Mouse (Mus musculus) midbrain, embryonic 13.5 days (tissue): ENCODE measurements around the gene Abat. TPM values are rescaled to one million over a fixed set of nuclear protein-coding genes. Genes with fewer than 3 reads are reported as not detected.
A peak's percentile ranks its signal among the peaks of the same experiment; 100 is the strongest.

Experiments used
- ATAC-seq: fragments of 200-750 bp; cut with Nextera tagmentation; 2 replicates; pipeline ENCODE4 v1.8.0; 2017; ENCODE audit warnings: mild to moderate bottlenecking, moderate TSS enrichment, moderate library complexity
- H3K27ac ChIP-seq: fragments of 300-500 bp; sonication (generic); 2 replicates; pipeline ENCODE4 v1.5.1; 2015; ENCODE audit warnings: inconsistent platforms, mild to moderate bottlenecking, moderate library complexity
- H3K27me3 ChIP-seq: fragments of 300-500 bp; sonication (generic); 2 replicates; pipeline ENCODE4 v1.6.1; 2015; ENCODE audit warnings: mild to moderate bottlenecking, inconsistent platforms
- H3K36me3 ChIP-seq: fragments of 300-500 bp; sonication (generic); 2 replicates; pipeline ENCODE4 v1.6.1; 2015; ENCODE audit warnings: mild to moderate bottlenecking, inconsistent platforms
- H3K4me1 ChIP-seq: fragments of 300-500 bp; sonication (generic); replicated peaks from 2 replicates; pipeline ENCODE4 v1.6.1; 2015; ENCODE audit warnings: inconsistent platforms
- H3K4me2 ChIP-seq: fragments of 300-500 bp; sonication (generic); replicated peaks from 2 replicates; pipeline ENCODE4 v1.6.1; 2015; ENCODE audit warnings: moderate library complexity, mild to moderate bottlenecking, inconsistent platforms
- H3K4me3 ChIP-seq: fragments of 300-500 bp; sonication (generic); replicated peaks from 2 replicates; pipeline ENCODE4 v1.5.1; 2015; ENCODE audit warnings: mild to moderate bottlenecking, inconsistent platforms
- H3K9ac ChIP-seq: fragments of 300-500 bp; sonication (generic); replicated peaks from 2 replicates; pipeline ENCODE4 v1.6.1; 2015; ENCODE audit warnings: mild to moderate bottlenecking, inconsistent platforms
- H3K9me3 ChIP-seq: fragments of 300-500 bp; sonication (generic); 2 replicates; pipeline ENCODE4 v1.6.1; 2016; ENCODE audit warnings: mild to moderate bottlenecking, inconsistent platforms
- WGBS: fragments of 180-500 bp; shearing (Covaris S2); methylation state at CpG from one replicate; pipeline ENCODE4 v1.1.7; 2015; 5-methylcytosine and 5-hydroxymethylcytosine counted together
- polyA plus RNA-seq: library from polyadenylated mRNA; unstranded; fragments of >200 nt; fragmentation: Nextera tagmentation; extraction: Ambion mirVana; gene quantifications from 2 replicates; pipeline ENCODE4 v1.2.1, GENCODE M21; 2015

The Abat gene
- polyA plus RNA-seq, 1 experiment from 2014 or later = 55.2 TPM

GRCm38 (mm10) chr16:8613039-8613438 is 99.8 kb downstream of the Abat start:
- ATAC-seq = no peak
- 83% methylated on average over 4 of the region's 4 CpGs for WGBS

GRCm38 (mm10) chr16:8613447-8613846 is 100.2 kb downstream of the Abat start:
- Histone ChIP-seq H3K27ac (no peak overlapping the region), H3K4me2 (no peak overlapping the region), H3K4me1 (no peaks in the 10 kb centered on the region), H3K9ac (no peak overlapping the region), H3K36me3 (peaks cover 63% of the 10 kb centered on the region), H3K9me3 (no peaks in the 10 kb centered on the region), H3K27me3 (no peaks in the 10 kb centered on the region), H3K4me3 (no peak overlapping the region)
- ATAC-seq = no peak
- 86% methylated on average over 3 of the region's 3 CpGs for WGBS

More at GRCm38 (mm10) chr16:8613039-8613438, 99.8 kb downstream of the Abat start:
- H3K9ac ChIP-seq = no peak overlapping the region
- H3K27me3 ChIP-seq = no peaks in the 10 kb centered on the region
- no peak overlapping the region for H3K4me2 ChIP-seq
- H3K4me1 ChIP-seq = no peaks in the 10 kb centered on the region
- H3K36me3 ChIP-seq = peaks cover 65% of the 10 kb centered on the region
- no peak overlapping the region for H3K4me3 ChIP-seq
- no peaks in the 10 kb centered on the region for H3K9me3 ChIP-seq
- no peak overlapping the region for H3K27ac ChIP-seq

- no peak overlapping the region for H3K9ac ChIP-seq
- no peaks in the 10 kb centered on the region for H3K27me3 ChIP-seq
- ATAC-seq = no peak
- H3K9me3 ChIP-seq = no peaks in the 10 kb centered on the region
- H3K4me2 ChIP-seq = no peak overlapping the region
- H3K4me3 ChIP-seq = no peak overlapping the region
- 34% methylated on average over 10 of the region's 10 CpGs for WGBS
- H3K36me3 ChIP-seq = peaks cover 35% of the 10 kb centered on the region
- peaks cover 6% of the 10 kb centered on the region; the same call in 1 of the 2 replicates for H3K4me1 ChIP-seq
- H3K27ac ChIP-seq = no peak overlapping the region
Measured at GRCm38 (mm10) chr16:8619659-8620314, 106.6 kb downstream of the Abat start.

GRCm38 (mm10) chr16:8620315-8621115 is 107.3 kb downstream of the Abat start:
- Histone ChIP-seq H3K9me3 (no peaks in the 10 kb centered on the region), H3K36me3 (peaks cover 31% of the 10 kb centered on the region), H3K27ac (no peak overlapping the region), H3K4me1 (peaks cover 6% of the 10 kb centered on the region; the same call in 1 of the 2 replicates), H3K4me3 (no peak overlapping the region), H3K9ac (no peak overlapping the region), H3K4me2 (no peak overlapping the region), H3K27me3 (no peaks in the 10 kb centered on the region)
- ATAC-seq = no peak
- WGBS = 79% methylated on average over 16 of the region's 16 CpGs

GRCm38 (mm10) chr16:8630419-8630818 is 117.2 kb downstream of the Abat start:
- no peaks in the 10 kb centered on the region for H3K9me3 ChIP-seq
- H3K4me3 ChIP-seq = no peak overlapping the region
- no peak overlapping the region for H3K9ac ChIP-seq
- H3K27me3 ChIP-seq = no peaks in the 10 kb centered on the region
- no peak for ATAC-seq
- H3K36me3 ChIP-seq = peaks cover 34% of the 10 kb centered on the region
- H3K4me1 ChIP-seq = peaks cover 6% of the 10 kb centered on the region
- WGBS = 80% methylated on average over 2 of the region's 2 CpGs
- no peak overlapping the region for H3K27ac ChIP-seq
- H3K4me2 ChIP-seq = no peak overlapping the region

GRCm38 (mm10) chr16:8631428-8631827 is 118.2 kb downstream of the Abat start:
- Histone ChIP-seq H3K4me3 (no peak overlapping the region), H3K9me3 (no peaks in the 10 kb centered on the region), H3K9ac (no peak overlapping the region), H3K36me3 (peaks cover 40% of the 10 kb centered on the region), H3K4me1 (peaks cover 17% of the 10 kb centered on the region), H3K27ac (no peak overlapping the region), H3K4me2 (no peak overlapping the region), H3K27me3 (no peaks in the 10 kb centered on the region)
- no peak for ATAC-seq
- 90% methylated on average over 5 of the region's 5 CpGs for WGBS

GRCm38 (mm10) chr16:8636867-8637216 is 123.6 kb downstream of the Abat start:
- H3K4me1 ChIP-seq = peaks cover 31% of the 10 kb centered on the region
- ATAC-seq = no peak; the same call in 1 of the 2 replicates
- peak overlapping the region; percentile 80 for H3K27ac ChIP-seq
- no peaks in the 10 kb centered on the region for H3K27me3 ChIP-seq
- H3K4me3 ChIP-seq = peak overlapping the region; percentile 85
- H3K9me3 ChIP-seq = no peaks in the 10 kb centered on the region
- H3K4me2 ChIP-seq = peak overlapping the region; percentile 95
- H3K9ac ChIP-seq = peak overlapping the region; percentile 86
- under 1% methylated on average over 13 of the region's 13 CpGs for WGBS
- H3K36me3 ChIP-seq = peaks cover 42% of the 10 kb centered on the region

GRCm38 (mm10) chr16:8637217-8638051 is 124.2 kb downstream of the Abat start, which contains the start of the genes Pmm2 and Tmem186:
Gene Pmm2, plus strand, starts transcription at chr16:8637674.
Gene Tmem186, minus strand, starts transcription at chr16:8637712.
- H3K36me3 ChIP-seq = peaks cover 42% of the 10 kb centered on the region
- peak; percentile 96 for ATAC-seq
- WGBS = under 1% methylated on average over 59 of the region's 59 CpGs
- peak within 1 kb of the TSS; percentile 95 for H3K4me2 ChIP-seq
- no peaks in the 10 kb centered on the region for H3K9me3 ChIP-seq
- H3K4me3 ChIP-seq = peak within 1 kb of the TSS; percentile 85
- H3K9ac ChIP-seq = peak within 1 kb of the TSS; percentile 86
- peak within 1 kb of the TSS; percentile 80 for H3K27ac ChIP-seq
- no peaks in the 10 kb centered on the region for H3K27me3 ChIP-seq
- peaks cover 31% of the 10 kb centered on the region for H3K4me1 ChIP-seq

GRCm38 (mm10) chr16:8638131-8638530 is 124.9 kb downstream of the Abat start:
- peak overlapping the region; percentile 95 for H3K4me2 ChIP-seq
- peak overlapping the region; percentile 80 for H3K27ac ChIP-seq
- peaks cover 43% of the 10 kb centered on the region for H3K36me3 ChIP-seq
- ATAC-seq = no peak
- H3K9me3 ChIP-seq = no peaks in the 10 kb centered on the region
- H3K4me1 ChIP-seq = peaks cover 31% of the 10 kb centered on the region
- H3K4me3 ChIP-seq = peak overlapping the region; percentile 85
- WGBS = 44% methylated on average over 7 of the region's 7 CpGs
- H3K27me3 ChIP-seq = no peaks in the 10 kb centered on the region
- peak overlapping the region; percentile 86 for H3K9ac ChIP-seq

- peaks cover 50% of the 10 kb centered on the region for H3K36me3 ChIP-seq
- H3K4me3 ChIP-seq = no peak overlapping the region
- ATAC-seq = no peak
- H3K27ac ChIP-seq = no peak overlapping the region
- H3K27me3 ChIP-seq = no peaks in the 10 kb centered on the region
- no peaks in the 10 kb centered on the region for H3K9me3 ChIP-seq
- WGBS = 96% methylated on average over 11 of the region's 11 CpGs
- no peak overlapping the region for H3K4me2 ChIP-seq
- H3K9ac ChIP-seq = no peak overlapping the region
- peaks cover 28% of the 10 kb centered on the region for H3K4me1 ChIP-seq
Measured at GRCm38 (mm10) chr16:8639466-8640191, 126.4 kb downstream of the Abat start.

- peak; percentile 58; the same call in 1 of the 2 replicates for ATAC-seq
- 83% methylated on average over 2 of the region's 2 CpGs for WGBS
Measured at GRCm38 (mm10) chr16:8643855-8644254, 130.6 kb downstream of the Abat start.

More at GRCm38 (mm10) chr16:8643855-8644254, 130.6 kb downstream of the Abat start:
- peaks cover 78% of the 10 kb centered on the region for H3K36me3 ChIP-seq
- no peak overlapping the region for H3K27ac ChIP-seq
- no peaks in the 10 kb centered on the region for H3K9me3 ChIP-seq
- no peak overlapping the region for H3K9ac ChIP-seq
- H3K27me3 ChIP-seq = no peaks in the 10 kb centered on the region
- H3K4me1 ChIP-seq = peaks cover 1% of the 10 kb centered on the region
- no peak overlapping the region for H3K4me2 ChIP-seq
- no peak overlapping the region for H3K4me3 ChIP-seq
